Mouse (Mus musculus) MEL (cell line): ENCODE measurements at regions not wholly inside any gene's neighbourhood (a gene's known extent, or its start where the extent isn't known, plus 50 kb on each side); places are given as distances from the start of the nearest gene placed in this dataset.

ENCODE experiments used
- DNase-seq: peaks from one replicate; pipeline ENCODE4 v3.0.0; 2011; ENCODE audit warnings: low read depth, low spot score
- H3K27ac ChIP-seq: 2 replicates; pipeline ENCODE4 v1.5.1; 2012; ENCODE audit warnings: low read depth, mild to moderate bottlenecking, control low read depth, low read length, moderate library complexity; ENCODE audit not compliant: control insufficient read depth
- H3K27me3 ChIP-seq, 2 experiments: fragments of 150-350 bp in 1 of 2; sonication (generic) in 1 of 2; 2 replicates each; pipeline ENCODE4 v1.6.1; 2012; ENCODE audit warnings: low read length in 2 of 2, mild to moderate bottlenecking in 2 of 2, improper control_type of control experiment in 1 of 2, moderate library complexity in 1 of 2; ENCODE audit not compliant: insufficient read depth in 2 of 2, control insufficient read depth in 1 of 2
- H3K36me3 ChIP-seq, 2 experiments: 2 replicates each; pipeline ENCODE4 v1.6.1; 2012 to 2014; ENCODE audit warnings: low read length in 2 of 2, improper control_type of control experiment in 1 of 2, inconsistent platforms in 1 of 2, mild to moderate bottlenecking in 1 of 2; ENCODE audit not compliant: insufficient read depth in 2 of 2, control insufficient read depth in 1 of 2
- H3K4me1 ChIP-seq, 2 experiments: fragments of 150-350 bp in 1 of 2; sonication (generic) in 1 of 2; 2 replicates each; pipeline ENCODE4 v1.6.1; 2012; ENCODE audit warnings: low read length in 2 of 2, improper control_type of control experiment in 1 of 2, mild to moderate bottlenecking in 1 of 2; ENCODE audit not compliant: insufficient read depth in 2 of 2, control insufficient read depth in 1 of 2
- H3K4me3 ChIP-seq, 2 experiments: fragments of 150-350 bp in 1 of 2; sonication (generic) in 1 of 2; 2 replicates each; pipeline ENCODE4 v1.5.1; 2012; ENCODE audit warnings: low read depth in 2 of 2, low read length in 2 of 2, mild to moderate bottlenecking in 2 of 2, moderate library complexity in 2 of 2, control low read depth in 1 of 2, improper control_type of control experiment in 1 of 2; ENCODE audit not compliant: control insufficient read depth in 1 of 2, insufficient read depth in 1 of 2
- H3K79me2 ChIP-seq: 2 replicates; pipeline ENCODE4 v1.6.1; 2012; ENCODE audit warnings: mild to moderate bottlenecking, low read length, moderate library complexity; ENCODE audit not compliant: control insufficient read depth, poor library complexity, insufficient read depth
- H3K9ac ChIP-seq: 2 replicates; pipeline ENCODE4 v1.6.1; 2012; ENCODE audit warnings: low read depth, mild to moderate bottlenecking, control low read depth, low read length, moderate library complexity; ENCODE audit not compliant: control insufficient read depth, poor library complexity, severe bottlenecking
- H3K9me3 ChIP-seq: fragments of 150-350 bp; sonication (generic); replicated peaks from 2 replicates; pipeline ENCODE4 v1.6.1; 2012; ENCODE audit warnings: mild to moderate bottlenecking, low read length, improper control_type of control experiment, moderate library complexity; ENCODE audit not compliant: insufficient read depth
- ETS1 ChIP-seq: IDR thresholded peaks from 2 replicates; pipeline ENCODE4 v1.6.1; 2012; ENCODE audit warnings: low read depth, mild to moderate bottlenecking, inconsistent platforms, low read length, improper control_type of control experiment, moderate library complexity
- GABPA ChIP-seq: IDR thresholded peaks from 2 replicates; pipeline ENCODE4 v1.6.1; 2012; ENCODE audit warnings: low read depth, mild to moderate bottlenecking, inconsistent platforms, low read length, improper control_type of control experiment, moderate library complexity
- GATA1 ChIP-seq: IDR thresholded peaks from 2 replicates; pipeline ENCODE4 v1.6.1; 2011; ENCODE audit warnings: low read depth, low read length, improper control_type of control experiment
- JUND ChIP-seq: IDR thresholded peaks from 2 replicates; pipeline ENCODE4 v1.6.1; 2011; ENCODE audit warnings: low read depth, mild to moderate bottlenecking, improper control_type of control experiment, low read length
- MAFK ChIP-seq: IDR thresholded peaks from 2 replicates; pipeline ENCODE4 v1.6.1; 2011; ENCODE audit warnings: low read depth, mild to moderate bottlenecking, low read length, improper control_type of control experiment, borderline replicate concordance
- MXI1 ChIP-seq: IDR thresholded peaks from 2 replicates; pipeline ENCODE4 v1.6.1; 2011; ENCODE audit warnings: mild to moderate bottlenecking, low read depth, low read length, improper control_type of control experiment
- MYC ChIP-seq: IDR thresholded peaks from 2 replicates; pipeline ENCODE4 v1.6.1; 2011; ENCODE audit warnings: low read depth, mild to moderate bottlenecking, low read length, improper control_type of control experiment, moderate library complexity
- NELFE ChIP-seq: IDR thresholded peaks from 2 replicates; pipeline ENCODE4 v1.6.1; 2011; ENCODE audit warnings: low read depth, low read length, improper control_type of control experiment
- NRF1 ChIP-seq: IDR thresholded peaks from 2 replicates; pipeline ENCODE4 v1.6.1; 2014; ENCODE audit warnings: low read depth, mild to moderate bottlenecking, inconsistent platforms, low read length, improper control_type of control experiment, moderate library complexity; ENCODE audit not compliant: poor library complexity, insufficient read depth, severe bottlenecking
- POLR2A ChIP-seq, 2 experiments: IDR thresholded peaks; 2 replicates each; pipeline ENCODE4 v1.6.1; 2011 to 2012; ENCODE audit warnings: low read length in 2 of 2, mild to moderate bottlenecking in 2 of 2, control low read depth in 1 of 2, improper control_type of control experiment in 1 of 2, low read depth in 1 of 2, moderate library complexity in 1 of 2; ENCODE audit not compliant: control insufficient read depth in 1 of 2, insufficient read depth in 1 of 2, poor library complexity in 1 of 2
- POLR2AphosphoS5 ChIP-seq: IDR thresholded peaks from 2 replicates; pipeline ENCODE4 v1.6.1; 2012; ENCODE audit warnings: low read depth, borderline replicate concordance, mild to moderate bottlenecking, inconsistent platforms, low read length, moderate library complexity, mixed read lengths
- RAD21 ChIP-seq: IDR thresholded peaks from 2 replicates; pipeline ENCODE4 v1.6.1; 2011; ENCODE audit warnings: mild to moderate bottlenecking, low read depth, low read length, improper control_type of control experiment
- TAL1 ChIP-seq: IDR thresholded peaks from 2 replicates; pipeline ENCODE4 v1.6.1; 2012; ENCODE audit warnings: mild to moderate bottlenecking, inconsistent platforms, low read length, moderate library complexity, mixed read lengths
- TCF12 ChIP-seq: IDR thresholded peaks from 2 replicates; pipeline ENCODE4 v1.6.1; 2014; ENCODE audit warnings: low read depth, mild to moderate bottlenecking, inconsistent platforms, low read length, improper control_type of control experiment, moderate library complexity
- UBTF ChIP-seq: IDR thresholded peaks from 2 replicates; pipeline ENCODE4 v1.6.1; 2012; ENCODE audit warnings: low read depth, mild to moderate bottlenecking, inconsistent platforms, low read length, improper control_type of control experiment, moderate library complexity, borderline replicate concordance; ENCODE audit not compliant: insufficient read depth
- USF1 ChIP-seq: IDR thresholded peaks from 2 replicates; pipeline ENCODE4 v1.6.1; 2014; ENCODE audit warnings: low read depth, mild to moderate bottlenecking, inconsistent platforms, low read length, improper control_type of control experiment, moderate library complexity

GRCm38 (mm10) chr9:116489273-116489672, 314.1 kb upstream of the Tgfbr2 start:
- H3K79me2 ChIP-seq, result no peaks in the 10 kb centered on the region
- TF ChIP-seq TCF12 (no peak), RAD21 (no peak), POLR2AphosphoS5 (no peak), TAL1 (no peak), POLR2A (IDR thresholded peaks at IDR 0.05; ENCODE audit: control insufficient read depth in 1 of 2, insufficient read depth in 1 of 2, low read depth in 1 of 2, low read length in 2 of 2, poor library complexity in 1 of 2) (no peak), NRF1 (no peak), GABPA (no peak), UBTF (no peak), ETS1 (no peak), GATA1 (no peak)
- TF ChIP-seq, all 39 proteins: peak for 0
- no peak for DNase-seq
- no peak overlapping the region for H3K4me3 ChIP-seq
- H3K9ac ChIP-seq, result no peak overlapping the region
- no peaks in the 10 kb centered on the region for H3K9me3 ChIP-seq
- H3K27ac ChIP-seq, result no peak overlapping the region
- no peaks in the 10 kb centered on the region for H3K4me1 ChIP-seq
- H3K27me3 ChIP-seq, result no peaks in the 10 kb centered on the region
- H3K36me3 ChIP-seq, result no peaks in the 10 kb centered on the region

GRCm38 (mm10) chr9:116477309-116477708, 302.1 kb upstream of the Tgfbr2 start:
- H3K79me2 ChIP-seq, result no peaks in the 10 kb centered on the region
- H3K36me3 ChIP-seq, result no peaks in the 10 kb centered on the region
- no peak overlapping the region for H3K27ac ChIP-seq
- no peak overlapping the region for H3K9ac ChIP-seq
- H3K4me3 ChIP-seq, result no peak overlapping the region
- no peaks in the 10 kb centered on the region for H3K4me1 ChIP-seq
- no peaks in the 10 kb centered on the region for H3K9me3 ChIP-seq
- no peaks in the 10 kb centered on the region for H3K27me3 ChIP-seq
- DNase-seq, result no peak
- no peak for TF ChIP-seq NRF1
- TF ChIP-seq ETS1, result no peak
- no peak for TF ChIP-seq NELFE
- TF ChIP-seq JUND, result no peak
- no peak for TF ChIP-seq MXI1
- TF ChIP-seq MAFK, result no peak
- no peak for TF ChIP-seq POLR2A (IDR thresholded peaks at IDR 0.05; ENCODE audit: control insufficient read depth in 1 of 2, insufficient read depth in 1 of 2, low read depth in 1 of 2, low read length in 2 of 2, poor library complexity in 1 of 2)
- no peak for TF ChIP-seq MYC
- no peak for TF ChIP-seq POLR2AphosphoS5
- no peak for TF ChIP-seq USF1
